Mouse (Mus musculus): ENCODE measurements at regions not wholly inside any gene's neighbourhood (a gene's known extent, or its start where the extent isn't known, plus 50 kb on each side); places are given as distances from the start of the nearest gene placed in this dataset.
"Not testable (repeated sequence)": the region's sequence is repeated elsewhere in the genome, so short reads cannot be mapped to it uniquely, and the experiment has no call there.

DNA sequence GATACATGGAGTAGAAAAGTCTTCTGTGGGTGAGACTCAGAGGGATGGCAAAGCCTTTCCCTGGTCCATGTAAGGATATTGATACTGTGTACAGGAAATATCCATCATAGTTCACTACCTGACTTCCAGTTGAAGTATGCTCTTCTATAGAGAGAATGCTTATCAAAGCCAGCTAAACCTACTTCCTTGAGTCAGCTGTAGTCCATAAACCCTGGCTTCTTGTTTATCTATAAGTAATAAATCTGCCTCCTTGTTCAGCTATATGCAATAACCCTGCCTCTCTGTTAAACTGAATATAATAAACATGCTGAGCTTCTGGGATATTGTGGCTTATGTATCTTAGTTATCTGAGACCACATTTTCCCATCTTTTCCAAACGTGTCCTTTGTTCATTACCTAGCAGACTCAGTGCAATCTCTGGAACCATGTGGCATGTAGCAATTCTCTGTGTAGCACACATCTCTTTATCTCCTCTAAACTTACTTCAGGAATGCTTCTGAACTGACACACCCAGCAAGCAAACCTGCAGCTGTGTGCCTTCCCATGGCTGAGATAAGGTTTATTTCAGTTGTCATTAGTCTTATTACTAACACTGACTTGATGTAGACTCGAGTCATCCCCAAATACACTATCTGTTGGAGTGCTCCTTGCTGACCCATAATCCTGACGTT, 694.9 kb upstream of the Map3k7 start:
- no peak for DNase-seq

GRCm38 (mm10) chr4:31274131-31274530, 689.8 kb upstream of the Map3k7 start:
- no peak for DNase-seq

- no peak for DNase-seq
Observed at GRCm38 (mm10) chr4:31290301-31290975, 673.5 kb upstream of the Map3k7 start.

- DNase-seq: no peak
Observed at GRCm38 (mm10) chr4:31293752-31294151, 670.1 kb upstream of the Map3k7 start.

DNA sequence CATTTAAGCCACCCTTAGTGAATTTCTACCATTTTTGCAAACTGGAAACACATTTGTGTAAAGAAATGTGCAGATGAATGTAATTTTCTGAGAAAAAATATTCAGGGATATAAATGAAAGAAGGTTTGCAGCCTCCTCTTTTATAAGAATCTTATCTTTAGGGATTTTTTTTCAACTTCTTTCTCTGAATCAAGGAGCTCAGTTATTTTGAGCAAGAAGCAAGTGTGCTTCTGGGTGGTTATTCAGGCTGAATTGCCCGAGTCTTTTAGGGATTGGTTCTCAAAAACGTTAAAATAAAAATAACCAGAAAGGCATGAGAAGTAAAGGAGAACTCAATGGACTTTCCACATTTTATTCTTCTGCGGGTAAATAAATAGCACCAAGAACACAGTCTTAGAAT, 666.0 kb upstream of the Map3k7 start:
- no peak for DNase-seq

- DNase-seq: no peak
Observed at GRCm38 (mm10) chr4:31319269-31319668, 644.6 kb upstream of the Map3k7 start.

GRCm38 (mm10) chr4:31320734-31321507, 643.0 kb upstream of the Map3k7 start:
- DNase-seq: no peak

DNA sequence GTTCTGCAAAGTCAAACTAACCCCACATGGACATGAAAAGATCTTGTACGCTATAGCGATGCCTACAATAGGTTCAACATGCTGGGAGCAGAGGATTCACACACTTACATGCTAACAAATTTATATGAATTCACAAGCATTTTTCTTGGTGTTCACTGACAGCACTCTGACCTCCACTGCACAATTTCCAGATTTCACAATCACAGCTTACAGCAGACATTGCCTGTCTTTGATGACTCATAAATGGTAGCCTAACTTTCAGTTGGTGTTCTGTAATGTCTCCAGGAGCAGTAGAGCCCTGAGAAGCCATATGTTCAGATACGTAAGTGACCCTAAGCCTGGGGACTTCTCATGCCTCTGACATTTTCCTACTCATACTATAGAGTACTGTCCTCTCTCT, 640.1 kb upstream of the Map3k7 start:
- DNase-seq: no peak

DNA sequence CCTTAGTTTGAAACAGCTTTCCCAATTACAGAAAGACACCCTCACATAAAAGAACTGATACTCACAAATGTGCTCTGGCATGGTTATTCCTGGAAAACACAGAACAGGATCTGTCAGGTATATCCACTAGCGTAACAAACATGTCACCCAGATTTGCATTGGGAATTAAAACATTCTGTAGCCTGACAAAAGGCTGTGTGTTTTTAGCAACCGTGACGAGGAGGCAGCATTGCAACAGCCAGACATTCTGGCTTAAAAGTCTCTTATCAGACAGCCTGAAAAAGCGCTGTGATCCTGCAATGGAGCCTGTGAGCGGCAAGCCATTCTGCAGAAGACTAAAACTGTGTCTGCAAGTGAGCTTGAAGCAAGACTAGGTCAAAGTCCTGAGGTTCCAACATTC, 635.1 kb upstream of the Map3k7 start:
- DNase-seq: no peak

GRCm38 (mm10) chr4:31331053-31331452, 632.8 kb upstream of the Map3k7 start:
- no peak for DNase-seq

DNA sequence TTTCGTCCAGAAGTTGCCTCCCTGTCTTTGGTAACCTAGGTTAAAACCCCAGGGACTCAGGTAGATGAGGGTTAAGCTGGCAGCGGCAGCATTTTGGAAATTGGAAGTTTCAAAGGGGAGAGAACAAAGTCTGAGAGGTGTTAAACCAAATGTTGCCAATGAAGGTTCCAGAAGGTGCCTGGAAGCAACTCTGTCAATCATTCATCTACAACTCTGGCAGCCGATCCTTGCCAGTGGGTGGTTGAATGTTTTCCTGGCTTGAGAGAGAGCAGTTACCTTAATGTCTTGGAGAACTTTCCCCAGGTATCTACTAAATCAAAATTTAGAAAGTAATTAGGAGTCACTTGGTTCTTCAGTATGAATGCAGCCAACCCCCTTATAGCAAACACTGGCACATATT, 628.2 kb upstream of the Map3k7 start:
- DNase-seq: no peak

DNA sequence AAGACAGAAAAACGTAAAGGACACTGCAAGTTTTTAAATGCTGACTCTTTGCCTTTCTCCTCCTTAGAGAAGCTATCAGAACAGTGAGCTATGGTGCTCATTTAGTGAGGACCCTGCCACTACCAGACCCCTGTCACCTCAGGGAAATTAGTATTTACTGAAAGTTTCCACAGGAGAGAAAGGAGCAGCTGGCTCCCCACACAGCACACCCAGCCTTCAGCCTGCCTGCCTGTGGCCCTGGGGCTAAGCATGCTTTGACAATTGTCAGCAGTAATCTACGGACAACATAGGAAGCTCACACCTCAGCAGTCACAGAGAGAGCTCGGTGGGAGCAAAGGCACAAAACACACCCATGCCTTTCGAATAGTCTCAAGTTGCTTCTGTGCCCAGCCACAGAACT, 625.9 kb upstream of the Map3k7 start:
- no peak for DNase-seq

DNA sequence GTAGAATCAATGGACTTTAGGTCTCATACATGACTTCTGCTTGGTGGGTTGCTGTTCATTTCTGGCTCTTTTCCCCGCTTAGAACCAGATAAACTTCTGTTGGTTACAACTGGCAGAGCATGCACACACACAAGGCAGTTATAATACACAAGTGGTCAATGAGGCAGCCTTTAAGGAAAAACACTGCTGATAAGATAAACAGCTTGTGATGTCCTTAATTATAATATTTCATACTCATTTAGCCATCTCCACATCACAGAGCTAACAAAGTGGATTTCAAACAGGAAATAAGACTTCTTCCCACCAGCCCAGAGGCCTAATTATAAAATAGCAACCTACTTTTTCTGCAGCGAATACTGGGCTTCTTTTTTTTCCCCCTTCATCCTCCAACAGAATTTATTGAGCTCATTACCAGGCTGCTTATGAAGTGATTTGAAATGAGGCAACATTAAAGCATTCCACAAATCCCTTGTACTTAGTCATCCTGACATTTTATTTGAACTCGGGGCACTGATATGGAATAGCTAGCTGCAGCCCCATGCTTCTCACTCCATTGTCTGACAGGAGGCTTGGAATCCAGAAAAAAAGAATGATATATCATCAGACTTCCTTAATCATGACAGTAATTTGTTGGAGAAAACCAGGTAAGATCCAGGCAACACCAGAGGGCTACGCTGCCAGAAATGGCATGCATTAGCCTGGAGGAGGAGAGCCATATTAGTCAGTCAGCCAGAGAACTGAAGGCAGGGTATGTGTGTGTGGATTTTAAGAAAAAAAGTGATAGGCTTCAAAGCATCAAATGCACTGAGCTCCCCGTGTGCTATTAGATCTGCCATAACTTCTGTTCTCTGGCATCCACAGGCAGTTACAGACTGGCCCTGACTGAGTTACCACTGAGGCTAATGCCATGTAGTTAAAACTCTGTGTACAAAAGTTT, 620.3 kb upstream of the Map3k7 start:
- DNase-seq: peak; percentile 78

- not testable (repeated sequence) for DNase-seq
Observed at GRCm38 (mm10) chr4:31354046-31354445, 609.9 kb upstream of the Map3k7 start.

DNA sequence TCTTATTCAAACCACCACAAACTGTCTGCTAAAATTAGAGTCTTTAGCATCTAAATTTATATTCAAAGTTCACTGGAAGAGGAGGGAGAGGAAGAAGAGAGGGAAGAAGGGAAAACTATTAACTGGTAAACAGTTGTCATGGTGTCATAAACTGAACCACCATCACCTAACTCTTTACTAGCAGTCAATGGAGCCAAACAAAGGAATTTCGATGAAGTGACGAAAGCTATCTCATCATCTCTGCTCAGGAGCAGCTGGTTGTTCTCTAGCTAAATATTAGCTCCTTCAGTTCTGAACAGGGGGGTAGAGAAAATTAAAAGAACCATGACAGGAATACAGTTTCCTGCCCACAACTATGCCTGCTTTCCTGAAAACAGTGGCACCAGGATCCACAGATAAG, 608.9 kb upstream of the Map3k7 start:
- no peak for DNase-seq

DNA sequence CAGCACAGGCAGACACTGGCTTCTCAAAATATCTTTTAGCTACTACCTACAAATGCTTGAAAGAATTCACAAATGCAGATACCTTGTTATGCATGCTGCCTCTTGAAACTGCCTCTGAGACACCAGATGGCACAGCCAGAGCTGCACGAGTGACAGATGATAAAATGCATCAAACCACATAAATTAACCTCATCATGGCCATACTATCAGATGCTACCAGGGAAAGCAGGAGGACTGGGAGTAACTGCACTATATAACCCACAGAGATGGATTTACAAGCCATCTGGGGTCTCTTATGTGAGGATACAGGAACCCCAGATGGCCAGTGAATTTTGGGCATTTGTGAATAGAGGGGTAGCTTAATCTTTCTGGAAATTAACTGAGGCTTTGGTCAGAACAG, 597.7 kb upstream of the Map3k7 start:
- DNase-seq: peak; percentile 26

GRCm38 (mm10) chr4:31367031-31367430, 596.9 kb upstream of the Map3k7 start:
- no peak for DNase-seq

DNA sequence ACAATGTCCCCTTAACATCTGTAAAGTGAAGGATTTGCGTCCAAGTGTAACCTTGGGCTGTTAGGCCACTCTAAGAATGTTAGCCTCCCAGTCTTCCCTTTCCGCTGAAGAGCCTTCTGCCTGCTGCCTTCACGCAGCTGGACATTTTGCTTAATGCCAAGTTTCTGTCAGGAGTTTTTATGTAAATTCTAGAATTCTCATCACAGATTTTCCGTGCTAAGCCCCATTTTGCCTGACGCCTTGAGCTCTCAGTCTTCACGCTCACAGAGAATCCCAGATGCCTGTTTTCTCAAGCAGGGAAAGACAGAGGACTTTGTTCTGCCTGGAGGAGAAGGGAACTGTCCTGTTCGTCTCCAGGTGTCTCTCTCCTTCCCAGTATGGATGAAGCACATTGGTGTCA, 593.8 kb upstream of the Map3k7 start:
- DNase-seq: no peak

DNA sequence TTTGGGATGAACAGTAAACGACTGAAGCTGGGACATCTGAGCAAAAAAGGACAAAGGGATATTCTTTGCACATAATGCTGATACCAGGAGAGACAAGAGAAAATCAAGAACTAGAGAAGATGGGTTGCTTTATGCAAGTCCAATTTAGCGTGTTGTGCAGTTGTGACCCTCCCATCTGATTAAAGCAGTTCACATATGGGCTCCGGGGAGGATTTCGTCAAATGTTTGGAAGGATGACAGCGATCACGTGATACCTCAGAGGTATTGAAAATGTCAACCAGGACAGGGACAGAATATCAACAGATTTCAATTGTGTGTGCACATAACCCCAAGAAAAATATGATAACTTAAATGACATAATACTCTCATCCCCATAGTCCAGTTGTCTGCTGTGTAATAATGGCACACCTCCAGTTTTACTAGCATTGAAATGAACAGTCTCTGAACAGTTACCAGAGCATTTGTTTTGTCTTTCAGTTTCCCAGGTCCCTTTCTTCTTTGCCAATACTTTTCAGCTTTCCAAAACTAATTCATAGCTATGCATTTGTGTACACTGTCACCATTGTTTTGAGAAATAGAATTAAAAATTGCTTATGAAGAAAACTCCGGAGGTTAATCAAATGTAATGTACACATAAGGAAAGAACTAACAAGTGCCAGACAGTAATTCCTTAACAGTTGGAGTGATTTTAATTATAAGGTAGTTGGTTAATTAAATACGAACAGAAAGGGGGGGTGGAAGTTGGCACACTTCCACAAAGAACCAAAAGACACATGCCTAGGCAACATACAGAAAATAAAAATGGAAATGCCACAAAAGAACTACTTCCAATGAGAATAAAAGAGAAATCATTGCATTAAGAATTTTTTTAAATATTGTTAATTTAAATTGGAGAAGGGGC, 582.6 kb upstream of the Map3k7 start:
- DNase-seq: no peak

GRCm38 (mm10) chr4:31392932-31393632, 570.8 kb upstream of the Map3k7 start:
- DNase-seq: no peak

DNA sequence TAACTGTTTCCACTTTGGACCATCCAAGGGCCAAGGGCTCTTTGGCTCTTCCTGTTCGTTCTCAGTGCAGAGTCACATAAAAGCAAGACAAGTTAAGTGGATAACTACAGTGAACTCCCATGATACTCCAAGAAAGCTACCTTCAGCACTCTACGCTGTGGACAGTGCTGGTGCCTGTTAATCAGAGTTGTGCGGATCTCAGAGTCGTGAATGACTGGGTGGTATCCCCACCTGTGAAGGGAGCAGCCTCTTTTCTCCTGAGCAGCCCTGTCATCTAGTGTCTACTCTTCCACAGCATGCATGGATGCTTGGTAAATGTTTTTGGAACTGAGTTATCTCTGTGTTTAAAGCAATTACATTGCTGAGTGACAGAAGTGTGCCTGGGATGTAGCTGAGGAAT, 568.4 kb upstream of the Map3k7 start:
- no peak for DNase-seq

Measured in retina, postnatal 1 day (tissue).